Mouse (Mus musculus) forebrain, embryonic 11.5 days (tissue): ENCODE data around the gene Ppp1r9a. TPM values are rescaled to one million over a fixed set of nuclear protein-coding genes. Genes with fewer than 3 reads are reported as not detected.

Experiments used
- ATAC-seq: fragments of 200-750 bp; cut with Nextera tagmentation; replicated peaks from 2 replicates; pipeline ENCODE4 v1.8.0; 2017; ENCODE audit warnings: moderate TSS enrichment; ENCODE audit not compliant: low FRiP score
- DNase-seq: peaks from one replicate; pipeline ENCODE4 v3.0.0-alpha.2; 2017; ENCODE audit warnings: low spot score
- H3K27ac ChIP-seq: fragments of 300-500 bp; sonication (generic); 2 replicates; pipeline ENCODE4 v1.5.1; 2014; ENCODE audit warnings: low read depth, low read length
- H3K27me3 ChIP-seq: fragments of 300-500 bp; sonication (generic); 2 replicates; pipeline ENCODE4 v1.6.1; 2014; ENCODE audit warnings: mild to moderate bottlenecking, low read length, mixed read lengths; ENCODE audit not compliant: control insufficient read depth, insufficient read depth
- H3K36me3 ChIP-seq: fragments of 300-500 bp; sonication (generic); 2 replicates; pipeline ENCODE4 v1.6.1; 2014; ENCODE audit warnings: mild to moderate bottlenecking, low read length, moderate library complexity, mixed read lengths; ENCODE audit not compliant: control insufficient read depth, insufficient read depth
- H3K4me1 ChIP-seq: fragments of 300-500 bp; sonication (generic); replicated peaks from 2 replicates; pipeline ENCODE4 v1.6.1; 2014; ENCODE audit warnings: low read length, mixed read lengths; ENCODE audit not compliant: control insufficient read depth, insufficient read depth
- H3K4me2 ChIP-seq: fragments of 300-500 bp; sonication (generic); 2 replicates; pipeline ENCODE4 v1.6.1; 2014; ENCODE audit warnings: low read depth, mild to moderate bottlenecking, low read length, moderate library complexity, mixed read lengths; ENCODE audit not compliant: severe bottlenecking
- H3K4me3 ChIP-seq: fragments of 300-500 bp; sonication (generic); 2 replicates; pipeline ENCODE4 v1.5.1; 2014; ENCODE audit warnings: low read depth, low read length
- H3K9ac ChIP-seq: fragments of 300-500 bp; sonication (generic); 2 replicates; pipeline ENCODE4 v1.6.1; 2014; ENCODE audit warnings: low read length
- H3K9me3 ChIP-seq: fragments of 300-500 bp; sonication (generic); 2 replicates; pipeline ENCODE4 v1.6.1; 2016; ENCODE audit warnings: low read length, mixed read lengths; ENCODE audit not compliant: control insufficient read depth
- WGBS: fragments of 180-500 bp; shearing (Covaris S2); extraction: QIAGEN DNeasy Blood & Tissue Kit; methylation state at CpG from one replicate; pipeline ENCODE4 v1.1.7; 2014; 5-methylcytosine and 5-hydroxymethylcytosine counted together
- polyA plus RNA-seq: library from polyadenylated mRNA; unstranded; fragments of >200 nt; fragmentation: Nextera tagmentation; extraction: Ambion mirVana; gene quantifications from 2 replicates; pipeline ENCODE4 v1.2.1, GENCODE M21; 2014

The Ppp1r9a gene
- polyA plus RNA-seq, 1 experiment from 2014 or later = 29.2 TPM

GRCm38 (mm10) chr6:5015173-5015572 lies 112.5 kb downstream of the Ppp1r9a start:
- no peak for ATAC-seq
- WGBS = 72% methylated on average over 2 of the region's 2 CpGs
- Histone ChIP-seq H3K4me2 (no peak overlapping the region), H3K9me3 (no peaks in the 10 kb centered on the region), H3K27ac (no peak overlapping the region), H3K27me3 (no peaks in the 10 kb centered on the region), H3K9ac (no peak overlapping the region), H3K36me3 (no peaks in the 10 kb centered on the region), H3K4me3 (no peak overlapping the region), H3K4me1 (peaks cover 12% of the 10 kb centered on the region)
- DNase-seq = no peak

- Histone ChIP-seq H3K36me3 (no peaks in the 10 kb centered on the region), H3K27ac (no peak overlapping the region), H3K4me3 (no peak overlapping the region), H3K9ac (no peak overlapping the region), H3K27me3 (no peaks in the 10 kb centered on the region), H3K9me3 (no peaks in the 10 kb centered on the region), H3K4me2 (no peak overlapping the region), H3K4me1 (0 out of 2 replicates have a peak, but pooled peaks cover 2% of the 10 kb centered on the region)
- no peak for DNase-seq
- no peak for ATAC-seq
- WGBS = 91% methylated on average over 6 of the region's 6 CpGs
These were observed 115.3 kb downstream of the Ppp1r9a start for GRCm38 (mm10) chr6:5017945-5018511.

GRCm38 (mm10) chr6:5019208-5019607 lies 116.5 kb downstream of the Ppp1r9a start:
- DNase-seq (no peak), ATAC-seq (no peak)
- Histone ChIP-seq H3K4me1 (no peaks in the 10 kb centered on the region), H3K27ac (no peak overlapping the region), H3K4me2 (no peak overlapping the region), H3K9me3 (no peaks in the 10 kb centered on the region), H3K36me3 (no peaks in the 10 kb centered on the region), H3K9ac (no peak overlapping the region), H3K27me3 (no peaks in the 10 kb centered on the region), H3K4me3 (no peak overlapping the region)
- WGBS = 42% methylated on average over 5 of the region's 5 CpGs

GRCm38 (mm10) chr6:5019969-5020368 lies 117.3 kb downstream of the Ppp1r9a start:
- Histone ChIP-seq H3K4me3 (no peak overlapping the region), H3K9me3 (no peaks in the 10 kb centered on the region), H3K36me3 (no peaks in the 10 kb centered on the region), H3K9ac (no peak overlapping the region), H3K4me2 (no peak overlapping the region), H3K27ac (no peak overlapping the region), H3K27me3 (no peaks in the 10 kb centered on the region), H3K4me1 (no peaks in the 10 kb centered on the region)
- ATAC-seq (no peak), DNase-seq (no peak)
- 81% methylated on average over 2 of the region's 2 CpGs for WGBS

- Histone ChIP-seq H3K27me3 (no peaks in the 10 kb centered on the region), H3K4me1 (no peaks in the 10 kb centered on the region), H3K36me3 (no peaks in the 10 kb centered on the region), H3K9me3 (no peaks in the 10 kb centered on the region), H3K4me3 (no peak overlapping the region), H3K4me2 (no peak overlapping the region), H3K9ac (no peak overlapping the region), H3K27ac (no peak overlapping the region)
- ATAC-seq (no peak), DNase-seq (no peak)
- WGBS = 78% methylated on average over 1 of the region's 1 CpGs
These were observed 117.8 kb downstream of the Ppp1r9a start for GRCm38 (mm10) chr6:5020510-5020909.

GRCm38 (mm10) chr6:5022677-5023076 lies 120.0 kb downstream of the Ppp1r9a start:
- Histone ChIP-seq H3K4me3 (no peak overlapping the region), H3K9me3 (no peaks in the 10 kb centered on the region), H3K27ac (no peak overlapping the region), H3K4me2 (no peak overlapping the region), H3K36me3 (no peaks in the 10 kb centered on the region), H3K27me3 (no peaks in the 10 kb centered on the region), H3K4me1 (no peaks in the 10 kb centered on the region), H3K9ac (no peak overlapping the region)
- ATAC-seq (no peak), DNase-seq (no peak)
- WGBS = 90% methylated on average over 5 of the region's 5 CpGs

- H3K27ac ChIP-seq = no peak overlapping the region
- H3K4me2 ChIP-seq = no peak overlapping the region
- no peak for DNase-seq
- H3K4me1 ChIP-seq = 0 out of 2 replicates have a peak, but pooled peaks cover 2% of the 10 kb centered on the region
- no peaks in the 10 kb centered on the region for H3K27me3 ChIP-seq
- H3K9ac ChIP-seq = no peak overlapping the region
- no peaks in the 10 kb centered on the region for H3K36me3 ChIP-seq
- no peaks in the 10 kb centered on the region for H3K9me3 ChIP-seq
- no peak for ATAC-seq
- H3K4me3 ChIP-seq = no peak overlapping the region
- WGBS = 75% methylated on average over 7 of the region's 7 CpGs
These were observed 122.2 kb downstream of the Ppp1r9a start for GRCm38 (mm10) chr6:5024893-5025292.

- Histone ChIP-seq H3K9ac (no peak overlapping the region), H3K27ac (no peak overlapping the region), H3K4me3 (no peak overlapping the region), H3K36me3 (no peaks in the 10 kb centered on the region), H3K4me2 (no peak overlapping the region), H3K9me3 (no peaks in the 10 kb centered on the region), H3K27me3 (no peaks in the 10 kb centered on the region), H3K4me1 (0 out of 2 replicates have a peak, but pooled peaks cover 2% of the 10 kb centered on the region)
- WGBS = 29% methylated on average over 3 of the region's 3 CpGs
- DNase-seq (no peak), ATAC-seq (no peak)
These were observed 124.1 kb downstream of the Ppp1r9a start for GRCm38 (mm10) chr6:5026772-5027171.

- no peak overlapping the region for H3K27ac ChIP-seq
- 36% methylated on average over 2 of the region's 2 CpGs for WGBS
- no peak overlapping the region for H3K4me3 ChIP-seq
These were observed 124.5 kb downstream of the Ppp1r9a start for GRCm38 (mm10) chr6:5027213-5027612.

More at GRCm38 (mm10) chr6:5027213-5027612, 124.5 kb downstream of the Ppp1r9a start:
- Histone ChIP-seq H3K36me3 (no peaks in the 10 kb centered on the region), H3K9ac (no peak overlapping the region), H3K9me3 (no peaks in the 10 kb centered on the region), H3K4me1 (0 out of 2 replicates have a peak, but pooled peaks cover 2% of the 10 kb centered on the region), H3K27me3 (no peaks in the 10 kb centered on the region), H3K4me2 (no peak overlapping the region)
- ATAC-seq (no peak), DNase-seq (no peak)
